Mouse (Mus musculus): Measurements from ENCODE around the gene Vapb.

DNA sequence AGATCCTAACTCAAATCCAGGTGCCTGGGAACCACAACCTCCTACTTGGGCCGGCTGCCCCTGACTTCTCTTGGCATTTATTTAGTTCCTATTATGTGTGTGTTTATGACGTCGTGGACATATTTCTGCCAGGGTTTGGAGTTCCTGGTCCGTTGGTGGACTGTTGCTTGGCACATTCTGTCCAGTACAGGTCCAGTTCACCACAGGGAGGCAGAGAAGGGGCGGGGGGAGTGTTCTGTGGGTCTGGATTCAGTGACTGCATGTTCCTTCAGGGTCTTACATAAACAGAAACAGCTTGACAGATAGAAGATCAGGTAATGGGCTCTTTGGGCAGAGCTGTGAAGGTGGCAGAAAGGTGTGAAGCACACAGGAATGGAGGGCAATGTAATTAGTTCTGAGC lies 75.8 kb downstream of the Vapb start:
- TF ChIP-seq POLR2A (IDR thresholded peaks at IDR 0.05; ENCODE audit: insufficient read depth, low read depth, low read length) = no peak
- no peak for TF ChIP-seq CTCF (IDR thresholded peaks at IDR 0.05)
